ENCODE assay signal across 16 mouse cellular contexts in genomic region chr5:116495466-116495865, GRCm38 (mm10).
"Had no signal": no experiment of that assay in that cellular context is flagged by ENCODE, and none has a peak within 500 bp of the region (broad histone marks: within the 10 kb centered on the region; RNA-seq: fewer than 3 reads in every experiment).

No protein-coding gene starts in this region.

- H3K9me3 ChIP-seq: lung, embryonic 15.5 days; neural tube, embryonic 12.5 days; stomach, embryonic 15.5 days had no signal

- H3K27ac ChIP-seq: lung, embryonic 15.5 days; macrophage; neural tube, embryonic 12.5 days; stomach, embryonic 15.5 days; stomach, postnatal 0 days had no signal

- H3K4me1 ChIP-seq: lung, embryonic 15.5 days; megakaryocyte, embryonic 14.5 days; stomach, embryonic 15.5 days had no signal

- ATAC-seq: lung, postnatal 0 days had no signal

- H3K4me2 ChIP-seq: lung, embryonic 15.5 days; midbrain, embryonic 11.5 days; neural tube, embryonic 12.5 days; stomach, embryonic 15.5 days had no signal

- H3K4me3 ChIP-seq: lung, embryonic 15.5 days; megakaryocyte, embryonic 14.5 days; neural tube, embryonic 12.5 days; stomach, embryonic 15.5 days had no signal

- H3K36me3 ChIP-seq: lung, embryonic 15.5 days; neural tube, embryonic 12.5 days; stomach, embryonic 15.5 days had no signal

- DNase-seq: lung, adult 2 months; lung, postnatal 14 days; lung, postnatal 36 days; midbrain, embryonic 14.5 days; right cerebral cortex, postnatal 14 days; thymus, adult 2 months; thymus, postnatal 25 days; thymus, postnatal 4 days had no signal

- H3K27me3 ChIP-seq: lung, embryonic 15.5 days; megakaryocyte, embryonic 14.5 days; neural tube, embryonic 12.5 days; stomach, embryonic 15.5 days had no signal

- H3K9ac ChIP-seq: lung, embryonic 15.5 days; neural tube, embryonic 12.5 days; stomach, embryonic 15.5 days had no signal
